Mouse (Mus musculus): ENCODE data around the gene Ppp1r36.
A peak's percentile ranks its signal among the peaks of the same experiment; 100 is the strongest.

Gene Ppp1r36

GRCm38 (mm10) chr12:76417433-76417854 lies at the start of gene Ppp1r36:
TSS of gene Ppp1r36 (plus strand) at chr12:76417538.
- DNase-seq (ENCODE audit: low read depth, low spot score), result peak; percentile 20

GRCm38 (mm10) chr12:76368201-76368789 lies 49.0 kb upstream of the Ppp1r36 start:
- DNase-seq (ENCODE audit: low read depth, low spot score), result no peak

GRCm38 (mm10) chr12:76368790-76369205 lies 48.5 kb upstream of the Ppp1r36 start:
- DNase-seq (ENCODE audit: low read depth, low spot score), result peak; percentile 64

GRCm38 (mm10) chr12:76369206-76369977 lies 47.9 kb upstream of the Ppp1r36 start, which contains the start of gene Zbtb25:
TSS of gene Zbtb25 (minus strand) at chr12:76369602.
- DNase-seq (ENCODE audit: low read depth, low spot score), result peak; percentile 95

- peak; percentile 90 for DNase-seq (ENCODE audit: low read depth, low spot score)
Observed at GRCm38 (mm10) chr12:76369978-76370830, 47.1 kb upstream of the Ppp1r36 start, which contains the start of gene Zbtb1. TSS of gene Zbtb1 (plus strand) at chr12:76370266.

GRCm38 (mm10) chr12:76370831-76371571 lies 46.3 kb upstream of the Ppp1r36 start:
- DNase-seq (ENCODE audit: low read depth, low spot score), result peak; percentile 87

GRCm38 (mm10) chr12:76372046-76372445 lies 45.3 kb upstream of the Ppp1r36 start:
- no peak for DNase-seq (ENCODE audit: low read depth, low spot score)

GRCm38 (mm10) chr12:76372881-76373818 lies 44.2 kb upstream of the Ppp1r36 start:
- peak; percentile 80 for DNase-seq (ENCODE audit: low read depth, low spot score)

GRCm38 (mm10) chr12:76373991-76374390 lies 43.3 kb upstream of the Ppp1r36 start:
- no peak for DNase-seq (ENCODE audit: low read depth, low spot score)

GRCm38 (mm10) chr12:76374911-76375310 lies 42.4 kb upstream of the Ppp1r36 start:
- no peak for DNase-seq (ENCODE audit: low read depth, low spot score)

- DNase-seq (ENCODE audit: low read depth, low spot score), result no peak
Observed at GRCm38 (mm10) chr12:76375506-76375905, 41.8 kb upstream of the Ppp1r36 start.

GRCm38 (mm10) chr12:76376649-76377048 lies 40.7 kb upstream of the Ppp1r36 start:
- peak; percentile 72 for DNase-seq (ENCODE audit: low read depth, low spot score)

- DNase-seq (ENCODE audit: low read depth, low spot score), result peak; percentile 61
Observed at GRCm38 (mm10) chr12:76377059-76377458, 40.3 kb upstream of the Ppp1r36 start.

GRCm38 (mm10) chr12:76377726-76378125 lies 39.6 kb upstream of the Ppp1r36 start:
- DNase-seq (ENCODE audit: low read depth, low spot score), result peak; percentile 56

- no peak for DNase-seq (ENCODE audit: low read depth, low spot score)
Observed at GRCm38 (mm10) chr12:76378556-76378955, 38.8 kb upstream of the Ppp1r36 start.

GRCm38 (mm10) chr12:76380151-76380550 lies 37.2 kb upstream of the Ppp1r36 start:
- DNase-seq (ENCODE audit: low read depth, low spot score), result peak; percentile 52

GRCm38 (mm10) chr12:76385342-76385741 lies 32.0 kb upstream of the Ppp1r36 start:
- DNase-seq (ENCODE audit: low read depth, low spot score), result no peak

- DNase-seq (ENCODE audit: low read depth, low spot score), result no peak
Observed at GRCm38 (mm10) chr12:76388794-76389193, 28.5 kb upstream of the Ppp1r36 start.

GRCm38 (mm10) chr12:76391595-76392271 lies 25.6 kb upstream of the Ppp1r36 start:
- DNase-seq (ENCODE audit: low read depth, low spot score), result no peak

Data from ZHBTc4 (cell line).